Mouse (Mus musculus): Measurements from ENCODE around the gene Cish. TPM values are rescaled to one million over a fixed set of nuclear protein-coding genes. Genes with fewer than 3 reads are reported as not detected.

Gene Cish
- total and polyA plus RNA-seq, 3 experiments = 10.0 to 24.5 TPM; not detected in 1

GRCm38 (mm10) chr9:107289211-107290076 lies 6.4 kb upstream of the Cish start, which contains the start of gene Mapkapk3 (continued):
- TF ChIP-seq TBP (IDR thresholded peaks at IDR 0.05; ENCODE audit: low read depth, low read length) = peak; percentile 47; the same call in 1 of the 2 replicates
- 0 out of 2 replicates have a peak, but pooled peaks have one; percentile 58 for TF ChIP-seq UBTF (IDR thresholded peaks at IDR 0.05; ENCODE audit: borderline replicate concordance, insufficient read depth, low read depth, low read length)
- peak; percentile 91 for TF ChIP-seq MAX (IDR thresholded peaks at IDR 0.05; ENCODE audit: low read length)
- no peak for TF ChIP-seq ZKSCAN1 (IDR thresholded peaks at IDR 0.05; ENCODE audit: low read depth, low read length)
- TF ChIP-seq MAFK (IDR thresholded peaks at IDR 0.05; ENCODE audit: borderline replicate concordance, low read depth, low read length) = no peak
- TF ChIP-seq JUND (IDR thresholded peaks at IDR 0.05; ENCODE audit: low read depth, low read length) = no peak
- TF ChIP-seq MEF2A (IDR thresholded peaks at IDR 0.05; ENCODE audit: extremely low read depth, insufficient replicate concordance, low read depth, low read length, poor library complexity, severe bottlenecking) = no peak
- TF ChIP-seq HCFC1 (IDR thresholded peaks at IDR 0.05; ENCODE audit: low read depth, low read length) = peak; percentile 60
- TF ChIP-seq POLR2AphosphoS2 (IDR thresholded peaks at IDR 0.05; ENCODE audit: low read length) = no peak
- TF ChIP-seq MYB (IDR thresholded peaks at IDR 0.05; ENCODE audit: low read depth, low read length) = no peak
- no peak; the same call in 1 of the 2 replicates for TF ChIP-seq RAD21 (IDR thresholded peaks at IDR 0.05; ENCODE audit: low read depth, low read length)
- TF ChIP-seq TCF12 (IDR thresholded peaks at IDR 0.05; ENCODE audit: low read depth, low read length) = no peak
- no peak for TF ChIP-seq ZC3H11A (IDR thresholded peaks at IDR 0.05; ENCODE audit: low read depth, low read length)
- TF ChIP-seq NRF1 (IDR thresholded peaks at IDR 0.05; ENCODE audit: insufficient read depth, low read depth, low read length, poor library complexity, severe bottlenecking) = no peak
- TF ChIP-seq USF2 (IDR thresholded peaks at IDR 0.05; ENCODE audit: borderline replicate concordance in 1 of 2, insufficient read depth in 1 of 2, low read depth in 1 of 2, low read length in 2 of 2) = no peak; a peak in 2 of 4 replicates
- peak; percentile 73 for TF ChIP-seq GATA1 (IDR thresholded peaks at IDR 0.05; ENCODE audit: low read depth, low read length)
- TF ChIP-seq NELFE (IDR thresholded peaks at IDR 0.05; ENCODE audit: low read depth, low read length) = peak; percentile 49

GRCm38 (mm10) chr9:107290897-107291296 lies 4.9 kb upstream of the Cish start:
- Histone ChIP-seq H3K27me3 (ENCODE audit: control insufficient read depth in 1 of 2, insufficient read depth in 2 of 2, low read length in 2 of 2) (no peaks in the 10 kb centered on the region), H3K9ac (ENCODE audit: control insufficient read depth, low read depth, low read length, poor library complexity, severe bottlenecking) (no peak overlapping the region; the same call in 1 of the 2 replicates), H3K79me2 (ENCODE audit: control insufficient read depth, insufficient read depth, low read length, poor library complexity) (peaks cover 4% of the 10 kb centered on the region), H3K27ac (ENCODE audit: control insufficient read depth, low read depth, low read length) (no peak overlapping the region), H3K4me1 (ENCODE audit: control insufficient read depth in 1 of 2, insufficient read depth in 2 of 2, low read length in 2 of 2) (peaks cover 6 to 39% of the 10 kb centered on the region in 2 experiments; a peak in 3 of 4 replicates), H3K9me3 (replicated peaks; ENCODE audit: insufficient read depth, low read length) (no peaks in the 10 kb centered on the region), H3K4me3 (ENCODE audit: control insufficient read depth in 1 of 2, insufficient read depth in 1 of 2, low read depth in 2 of 2, low read length in 2 of 2) (no peak overlapping the region), H3K36me3 (ENCODE audit: control insufficient read depth in 1 of 2, insufficient read depth in 2 of 2, low read length in 2 of 2) (peaks cover 0 to 20% of the 10 kb centered on the region in 2 experiments; a peak in 2 of 4 replicates)
- DNase-seq (ENCODE audit: low read depth, low spot score) = peak; percentile 81
- TF ChIP-seq SMC3 (IDR thresholded peaks at IDR 0.05; ENCODE audit: low read depth, low read length) (peak; percentile 97), ZMIZ1 (IDR thresholded peaks at IDR 0.05; ENCODE audit: low read depth, low read length) (no peak), NELFE (IDR thresholded peaks at IDR 0.05; ENCODE audit: low read depth, low read length) (no peak), USF2 (IDR thresholded peaks at IDR 0.05; ENCODE audit: borderline replicate concordance in 1 of 2, insufficient read depth in 1 of 2, low read depth in 1 of 2, low read length in 2 of 2) (no peak), ZC3H11A (IDR thresholded peaks at IDR 0.05; ENCODE audit: low read depth, low read length) (peak; percentile 98), RAD21 (IDR thresholded peaks at IDR 0.05; ENCODE audit: low read depth, low read length) (peak; percentile 100), TAL1 (IDR thresholded peaks at IDR 0.05; ENCODE audit: low read length) (no peak), CTCF (IDR thresholded peaks at IDR 0.05 in 2 of 3, conservative IDR thresholded peaks at IDR 0.05 in 1 of 3; ENCODE audit: control insufficient read depth in 1 of 3, insufficient read depth in 1 of 3, low read depth in 2 of 3, low read length in 3 of 3, poor library complexity in 1 of 3, severe bottlenecking in 1 of 3) (peak in 2 of 3 experiments; percentile 95 to 99), SIN3A (IDR thresholded peaks at IDR 0.05; ENCODE audit: low read length) (peak; percentile 38; the same call in 1 of the 2 replicates), NRF1 (IDR thresholded peaks at IDR 0.05; ENCODE audit: insufficient read depth, low read depth, low read length, poor library complexity, severe bottlenecking) (no peak), UBTF (IDR thresholded peaks at IDR 0.05; ENCODE audit: borderline replicate concordance, insufficient read depth, low read depth, low read length) (no peak), POLR2AphosphoS2 (IDR thresholded peaks at IDR 0.05; ENCODE audit: low read length) (no peak)
